Mouse (Mus musculus): Measurements from ENCODE around the gene Fam227a. TPM values are rescaled to one million over a fixed set of nuclear protein-coding genes. Genes with fewer than 3 reads are reported as not detected.

The Fam227a gene
- total and polyA plus RNA-seq, 3 experiments: 0.35 to 0.60 TPM; not detected in 1

GRCm38 (mm10) chr15:79692334-79692733 is 33.6 kb upstream of the Fam227a start:
- no peaks in the 10 kb centered on the region for H3K9me3 ChIP-seq (replicated peaks; ENCODE audit: insufficient read depth, low read length)
- peaks cover 8 to 31% of the 10 kb centered on the region in 2 experiments for H3K4me1 ChIP-seq (ENCODE audit: control insufficient read depth in 1 of 2, insufficient read depth in 2 of 2, low read length in 2 of 2)
- no peak for DNase-seq (ENCODE audit: low read depth, low spot score)
- H3K4me3 ChIP-seq (ENCODE audit: control insufficient read depth in 1 of 2, insufficient read depth in 1 of 2, low read depth in 2 of 2, low read length in 2 of 2): no peak overlapping the region
- TF ChIP-seq POLR2A (IDR thresholded peaks at IDR 0.05; ENCODE audit: control insufficient read depth in 1 of 2, insufficient read depth in 1 of 2, low read depth in 1 of 2, low read length in 2 of 2, poor library complexity in 1 of 2) (no peak), MAFK (IDR thresholded peaks at IDR 0.05; ENCODE audit: borderline replicate concordance, low read depth, low read length) (no peak), TBP (IDR thresholded peaks at IDR 0.05; ENCODE audit: low read depth, low read length) (peak; percentile 62; the same call in 1 of the 2 replicates), BHLHE40 (IDR thresholded peaks at IDR 0.05; ENCODE audit: borderline replicate concordance, low read depth, low read length) (no peak), ELF1 (IDR thresholded peaks at IDR 0.05; ENCODE audit: low read depth, low read length) (no peak), GATA1 (IDR thresholded peaks at IDR 0.05; ENCODE audit: low read depth, low read length) (0 out of 2 replicates have a peak, but pooled peaks have one; percentile 6)
- no peak overlapping the region for H3K27ac ChIP-seq (ENCODE audit: control insufficient read depth, low read depth, low read length)
- H3K79me2 ChIP-seq (ENCODE audit: control insufficient read depth, insufficient read depth, low read length, poor library complexity): peaks cover 48% of the 10 kb centered on the region
- peaks cover 0 to 43% of the 10 kb centered on the region in 2 experiments; a peak in 3 of 4 replicates for H3K36me3 ChIP-seq (ENCODE audit: control insufficient read depth in 1 of 2, insufficient read depth in 2 of 2, low read length in 2 of 2)
- no peaks in the 10 kb centered on the region for H3K27me3 ChIP-seq (ENCODE audit: control insufficient read depth in 1 of 2, insufficient read depth in 2 of 2, low read length in 2 of 2)
- no peak overlapping the region for H3K9ac ChIP-seq (ENCODE audit: control insufficient read depth, low read depth, low read length, poor library complexity, severe bottlenecking)

GRCm38 (mm10) chr15:79691023-79691508 is 32.3 kb upstream of the Fam227a start:
- peak overlapping the region; percentile 96 for H3K9ac ChIP-seq (ENCODE audit: control insufficient read depth, low read depth, low read length, poor library complexity, severe bottlenecking)
- peak overlapping the region; percentile 82 to 87 for H3K4me3 ChIP-seq (ENCODE audit: control insufficient read depth in 1 of 2, insufficient read depth in 1 of 2, low read depth in 2 of 2, low read length in 2 of 2)
- TF ChIP-seq CTCF (IDR thresholded peaks at IDR 0.05 in 2 of 3, conservative IDR thresholded peaks at IDR 0.05 in 1 of 3; ENCODE audit: control insufficient read depth in 1 of 3, insufficient read depth in 1 of 3, low read depth in 2 of 3, low read length in 3 of 3, poor library complexity in 1 of 3, severe bottlenecking in 1 of 3): no peak
- TF ChIP-seq EP300 (IDR thresholded peaks at IDR 0.05; ENCODE audit: low read depth in 1 of 2, low read length in 2 of 2): no peak
- TF ChIP-seq JUND (IDR thresholded peaks at IDR 0.05; ENCODE audit: low read depth, low read length): no peak
- TF ChIP-seq USF1 (IDR thresholded peaks at IDR 0.05; ENCODE audit: low read depth, low read length): no peak
- TF ChIP-seq MYB (IDR thresholded peaks at IDR 0.05; ENCODE audit: low read depth, low read length): no peak
- no peak for TF ChIP-seq TAL1 (IDR thresholded peaks at IDR 0.05; ENCODE audit: low read length)
- TF ChIP-seq ELF1 (IDR thresholded peaks at IDR 0.05; ENCODE audit: low read depth, low read length): no peak
- no peak for TF ChIP-seq POLR2AphosphoS5 (IDR thresholded peaks at IDR 0.05; ENCODE audit: borderline replicate concordance, low read depth, low read length)
- no peak for TF ChIP-seq MEF2A (IDR thresholded peaks at IDR 0.05; ENCODE audit: extremely low read depth, insufficient replicate concordance, low read depth, low read length, poor library complexity, severe bottlenecking)
- no peak for TF ChIP-seq KAT2A (conservative IDR thresholded peaks at IDR 0.05; ENCODE audit: low read depth, low read length)
- TF ChIP-seq UBTF (IDR thresholded peaks at IDR 0.05; ENCODE audit: borderline replicate concordance, insufficient read depth, low read depth, low read length): no peak
- 0 out of 4 replicates have a peak, but pooled peaks of 1 of the 2 experiments have one; percentile 7 for TF ChIP-seq POLR2A (IDR thresholded peaks at IDR 0.05; ENCODE audit: control insufficient read depth in 1 of 2, insufficient read depth in 1 of 2, low read depth in 1 of 2, low read length in 2 of 2, poor library complexity in 1 of 2)
- no peak for TF ChIP-seq MYC (IDR thresholded peaks at IDR 0.05; ENCODE audit: low read depth, low read length)
- TF ChIP-seq BHLHE40 (IDR thresholded peaks at IDR 0.05; ENCODE audit: borderline replicate concordance, low read depth, low read length): no peak
- no peak for TF ChIP-seq CHD1 (IDR thresholded peaks at IDR 0.05; ENCODE audit: low read depth, low read length)
- no peak for TF ChIP-seq NELFE (IDR thresholded peaks at IDR 0.05; ENCODE audit: low read depth, low read length)
- TF ChIP-seq CHD2 (IDR thresholded peaks at IDR 0.05; ENCODE audit: low read length): no peak
- no peak for TF ChIP-seq ZKSCAN1 (IDR thresholded peaks at IDR 0.05; ENCODE audit: low read depth, low read length)
- no peak for TF ChIP-seq MAFK (IDR thresholded peaks at IDR 0.05; ENCODE audit: borderline replicate concordance, low read depth, low read length)
- TF ChIP-seq MXI1 (IDR thresholded peaks at IDR 0.05; ENCODE audit: low read depth, low read length): peak; percentile 66; the same call in 1 of the 2 replicates
- no peak for TF ChIP-seq TBP (IDR thresholded peaks at IDR 0.05; ENCODE audit: low read depth, low read length)
- TF ChIP-seq ZMIZ1 (IDR thresholded peaks at IDR 0.05; ENCODE audit: low read depth, low read length): no peak
- TF ChIP-seq SIN3A (IDR thresholded peaks at IDR 0.05; ENCODE audit: low read length): peak; percentile 43; the same call in 1 of the 2 replicates
- H3K4me1 ChIP-seq (ENCODE audit: control insufficient read depth in 1 of 2, insufficient read depth in 2 of 2, low read length in 2 of 2): peaks cover 8 to 34% of the 10 kb centered on the region in 2 experiments
- peaks cover 0 to 45% of the 10 kb centered on the region in 2 experiments; a peak in 3 of 4 replicates for H3K36me3 ChIP-seq (ENCODE audit: control insufficient read depth in 1 of 2, insufficient read depth in 2 of 2, low read length in 2 of 2)
- peak overlapping the region; percentile 66 for H3K27ac ChIP-seq (ENCODE audit: control insufficient read depth, low read depth, low read length)
- DNase-seq (ENCODE audit: low read depth, low spot score): peak; percentile 44
- H3K9me3 ChIP-seq (replicated peaks; ENCODE audit: insufficient read depth, low read length): no peaks in the 10 kb centered on the region
- H3K79me2 ChIP-seq (ENCODE audit: control insufficient read depth, insufficient read depth, low read length, poor library complexity): peaks cover 56% of the 10 kb centered on the region
- no peaks in the 10 kb centered on the region for H3K27me3 ChIP-seq (ENCODE audit: control insufficient read depth in 1 of 2, insufficient read depth in 2 of 2, low read length in 2 of 2)

All from MEL (cell line).